Mouse (Mus musculus): Measurements from ENCODE around the gene Zfp978.
"Not testable (repeated sequence)": the region's sequence is repeated elsewhere in the genome, so short reads cannot be mapped to it uniquely, and the experiment has no call there.

Zfp978 gene

GRCm38 (mm10) chr4:147361003-147361402 is at the start of gene Zfp978:
Gene Zfp978 (plus strand): TSS chr4:147361303.
- DNase-seq (ENCODE audit: low read depth, low spot score): not testable (repeated sequence)

- DNase-seq (ENCODE audit: low read depth, low spot score): not testable (repeated sequence)
Observed at GRCm38 (mm10) chr4:147335036-147335690, 25.9 kb upstream of the Zfp978 start.

GRCm38 (mm10) chr4:147335691-147336367 is 25.3 kb upstream of the Zfp978 start:
- DNase-seq (ENCODE audit: low read depth, low spot score): not testable (repeated sequence)

GRCm38 (mm10) chr4:147336368-147337195 is 24.5 kb upstream of the Zfp978 start:
- DNase-seq (ENCODE audit: low read depth, low spot score): not testable (repeated sequence)

- not testable (repeated sequence) for DNase-seq (ENCODE audit: low read depth, low spot score)
Observed at GRCm38 (mm10) chr4:147337520-147337919, 23.6 kb upstream of the Zfp978 start.

GRCm38 (mm10) chr4:147338032-147338610 is 23.0 kb upstream of the Zfp978 start:
- no peak for DNase-seq (ENCODE audit: low read depth, low spot score)

GRCm38 (mm10) chr4:147338706-147339105 is 22.4 kb upstream of the Zfp978 start:
- not testable (repeated sequence) for DNase-seq (ENCODE audit: low read depth, low spot score)

- DNase-seq (ENCODE audit: low read depth, low spot score): not testable (repeated sequence)
Observed at GRCm38 (mm10) chr4:147339601-147340219, 21.4 kb upstream of the Zfp978 start.

GRCm38 (mm10) chr4:147340236-147340635 is 20.9 kb upstream of the Zfp978 start:
- DNase-seq (ENCODE audit: low read depth, low spot score): not testable (repeated sequence)

- not testable (repeated sequence) for DNase-seq (ENCODE audit: low read depth, low spot score)
Observed at GRCm38 (mm10) chr4:147340876-147341275, 20.2 kb upstream of the Zfp978 start.

GRCm38 (mm10) chr4:147343042-147343908 is 17.8 kb upstream of the Zfp978 start:
- not testable (repeated sequence) for DNase-seq (ENCODE audit: low read depth, low spot score)

GRCm38 (mm10) chr4:147345061-147345554 is 16.0 kb upstream of the Zfp978 start:
- not testable (repeated sequence) for DNase-seq (ENCODE audit: low read depth, low spot score)

- DNase-seq (ENCODE audit: low read depth, low spot score): not testable (repeated sequence)
Observed at GRCm38 (mm10) chr4:147346361-147347035, 14.6 kb upstream of the Zfp978 start.

- DNase-seq (ENCODE audit: low read depth, low spot score): not testable (repeated sequence)
Observed at GRCm38 (mm10) chr4:147347300-147347699, 13.8 kb upstream of the Zfp978 start.

- DNase-seq (ENCODE audit: low read depth, low spot score): not testable (repeated sequence)
Observed at GRCm38 (mm10) chr4:147347880-147348279, 13.2 kb upstream of the Zfp978 start.

- not testable (repeated sequence) for DNase-seq (ENCODE audit: low read depth, low spot score)
Observed at GRCm38 (mm10) chr4:147348401-147348800, 12.7 kb upstream of the Zfp978 start.

- DNase-seq (ENCODE audit: low read depth, low spot score): not testable (repeated sequence)
Observed at GRCm38 (mm10) chr4:147348906-147349686, 12.0 kb upstream of the Zfp978 start.

GRCm38 (mm10) chr4:147349687-147350415 is 11.3 kb upstream of the Zfp978 start:
- not testable (repeated sequence) for DNase-seq (ENCODE audit: low read depth, low spot score)

Measured in brain, adult 2 months (tissue).